Mouse (Mus musculus) naive thymus-derived CD4-positive, alpha-beta T cell, adult 5 months (primary cell): Measurements from ENCODE around the gene Sox4. TPM values are rescaled to one million over a fixed set of nuclear protein-coding genes. Genes with fewer than 3 reads are reported as not detected.

Source experiments
- polyA plus RNA-seq: library from polyadenylated mRNA; unstranded; fragments of 100-300 nt; shearing (Covaris generic); gene quantifications from one replicate; pipeline ENCODE4 v1.2.1, GENCODE M21; 2017

Gene Sox4
- polyA plus RNA-seq, result 16.3 TPM

DNA sequence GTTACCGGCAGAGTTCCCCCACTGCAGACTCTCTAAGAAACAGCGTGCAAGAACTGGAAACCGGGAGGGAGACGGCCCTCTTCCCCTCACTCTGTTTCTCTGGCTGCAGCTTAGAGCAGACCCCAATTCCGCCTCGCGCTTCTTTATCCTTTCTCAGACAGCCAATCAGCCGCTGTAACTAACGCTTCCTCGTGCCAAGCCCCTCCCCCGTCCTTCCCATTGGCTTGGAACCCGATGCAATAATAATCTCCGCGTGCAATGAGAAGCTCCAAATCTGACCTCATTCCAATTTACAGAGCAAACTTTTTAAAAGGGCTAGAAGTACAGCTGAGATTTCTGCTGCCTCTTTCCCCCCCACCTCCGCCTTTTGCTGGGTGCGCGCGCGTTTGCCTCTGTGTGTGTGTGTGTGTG lies at the start of gene Sox4:
TSS of gene Sox4 (minus strand) at position 133 of the 411 bp plus-strand sequence.

